Mouse (Mus musculus): Measurements from ENCODE around the gene Entpd3. TPM values are rescaled to one million over a fixed set of nuclear protein-coding genes. Genes with fewer than 3 reads are reported as not detected.

The Entpd3 gene
- polyA plus RNA-seq, 1 experiment: 0.64 TPM

DNA sequence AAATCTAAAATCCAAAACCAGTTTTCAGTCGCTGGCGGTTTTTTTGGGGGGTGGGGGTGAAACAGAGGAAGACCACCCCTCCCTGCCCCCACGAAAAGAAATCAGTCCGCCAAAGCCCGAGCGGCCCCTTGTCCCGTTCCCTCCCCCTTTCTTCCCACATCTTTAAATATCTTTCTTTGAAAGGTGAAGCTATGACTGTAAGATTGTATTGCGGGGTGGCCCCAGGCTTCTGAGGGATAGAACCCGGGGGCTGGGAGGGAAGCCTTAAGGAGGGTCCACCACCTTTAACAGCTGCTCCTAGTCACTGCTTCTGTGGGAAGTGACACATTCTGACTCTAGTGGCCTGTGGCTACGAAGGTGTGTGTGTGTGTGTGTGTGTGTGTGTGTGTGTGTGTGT lies 63.9 kb downstream of the Entpd3 start:
- Histone ChIP-seq H3K36me3 (ENCODE audit: control insufficient read depth, insufficient read depth, low read length) (no peaks in the 10 kb centered on the region), H3K27me3 (replicated peaks; ENCODE audit: control insufficient read depth, insufficient read depth, low read length) (no peaks in the 10 kb centered on the region), H3K4me3 (ENCODE audit: insufficient read depth, low read depth, low read length) (no peak overlapping the region), H3K27ac (ENCODE audit: insufficient read depth, low read depth, low read length) (no peak overlapping the region), H3K4me1 (ENCODE audit: control insufficient read depth, insufficient read depth, low read length) (peaks cover 6% of the 10 kb centered on the region; the same call in 1 of the 2 replicates)
- DNase-seq: no peak
- no peak for TF ChIP-seq POLR2A (IDR thresholded peaks at IDR 0.05; ENCODE audit: low read depth, low read length)
- no peak for TF ChIP-seq CTCF (conservative IDR thresholded peaks at IDR 0.05; ENCODE audit: insufficient read depth, insufficient read length, low read depth, low read length)
- 71% methylated on average over 10 of the region's 10 CpGs for WGBS

- TF ChIP-seq POLR2A (IDR thresholded peaks at IDR 0.05; ENCODE audit: low read depth, low read length): no peak
- whole genome bisulfite sequencing: 79% methylated on average over 12 of the region's 12 CpGs
- no peak for DNase-seq
Observed at GRCm38 (mm10) chr9:120603956-120604355, 64.3 kb downstream of the Entpd3 start.

DNA sequence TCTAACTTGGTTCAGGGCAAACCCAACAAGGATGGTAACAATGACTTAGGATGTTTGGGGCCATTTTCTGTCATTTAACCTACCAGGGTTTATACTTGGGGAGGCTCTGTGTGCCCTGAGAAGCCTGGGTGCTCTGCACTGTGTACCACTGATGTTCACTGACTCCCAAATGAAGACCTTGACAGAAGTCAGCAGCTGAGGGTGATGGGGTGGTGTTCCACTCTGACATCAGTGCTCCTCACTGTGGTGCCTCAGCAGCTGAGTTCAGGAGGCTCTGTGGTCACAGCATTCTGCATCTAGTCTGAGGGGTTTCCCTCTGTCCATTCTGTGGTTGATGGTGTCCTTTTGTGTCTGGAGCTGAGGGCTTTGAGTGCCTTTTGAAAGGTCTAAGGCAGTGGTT lies 71.4 kb downstream of the Entpd3 start:
- Histone ChIP-seq H3K27ac (ENCODE audit: insufficient read depth, low read depth, low read length) (no peak overlapping the region), H3K4me3 (ENCODE audit: insufficient read depth, low read depth, low read length) (no peak overlapping the region), H3K36me3 (ENCODE audit: control insufficient read depth, insufficient read depth, low read length) (no peaks in the 10 kb centered on the region), H3K27me3 (replicated peaks; ENCODE audit: control insufficient read depth, insufficient read depth, low read length) (no peaks in the 10 kb centered on the region), H3K4me1 (ENCODE audit: control insufficient read depth, insufficient read depth, low read length) (no peaks in the 10 kb centered on the region)
- no peak for DNase-seq
- TF ChIP-seq CTCF (conservative IDR thresholded peaks at IDR 0.05; ENCODE audit: insufficient read depth, insufficient read length, low read depth, low read length) (no peak), POLR2A (IDR thresholded peaks at IDR 0.05; ENCODE audit: low read depth, low read length) (no peak)

More at GRCm38 (mm10) chr9:120603956-120604355, 64.3 kb downstream of the Entpd3 start:
- Histone ChIP-seq H3K36me3 (ENCODE audit: control insufficient read depth, insufficient read depth, low read length) (no peaks in the 10 kb centered on the region), H3K4me1 (ENCODE audit: control insufficient read depth, insufficient read depth, low read length) (peaks cover 6% of the 10 kb centered on the region; the same call in 1 of the 2 replicates), H3K27me3 (replicated peaks; ENCODE audit: control insufficient read depth, insufficient read depth, low read length) (no peaks in the 10 kb centered on the region), H3K4me3 (ENCODE audit: insufficient read depth, low read depth, low read length) (no peak overlapping the region), H3K27ac (ENCODE audit: insufficient read depth, low read depth, low read length) (no peak overlapping the region)

DNA sequence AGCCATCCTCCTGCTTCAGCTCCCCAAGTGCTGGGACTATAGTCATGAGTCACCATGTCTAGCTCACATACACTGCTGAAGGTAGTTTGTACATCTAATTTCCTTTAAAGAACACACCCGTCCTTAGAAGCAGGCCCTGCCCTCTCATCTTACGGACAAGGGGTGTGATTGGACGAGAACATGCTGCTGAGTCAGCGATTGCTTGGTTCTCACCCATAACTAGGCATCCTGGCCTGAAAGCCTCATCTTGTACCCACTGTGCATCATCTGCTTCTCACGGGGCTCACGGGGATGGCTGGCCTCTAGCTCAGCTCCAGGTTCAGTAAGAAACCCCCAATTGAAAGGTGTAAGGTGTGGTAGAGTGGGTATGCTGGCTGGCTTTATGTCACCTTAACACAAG lies 74.4 kb downstream of the Entpd3 start:
- 91% methylated on average over 6 of the region's 6 CpGs for WGBS
- Histone ChIP-seq H3K4me1 (ENCODE audit: control insufficient read depth, insufficient read depth, low read length) (no peaks in the 10 kb centered on the region), H3K4me3 (ENCODE audit: insufficient read depth, low read depth, low read length) (no peak overlapping the region), H3K36me3 (ENCODE audit: control insufficient read depth, insufficient read depth, low read length) (no peaks in the 10 kb centered on the region), H3K27me3 (replicated peaks; ENCODE audit: control insufficient read depth, insufficient read depth, low read length) (no peaks in the 10 kb centered on the region), H3K27ac (ENCODE audit: insufficient read depth, low read depth, low read length) (no peak overlapping the region)
- TF ChIP-seq POLR2A (IDR thresholded peaks at IDR 0.05; ENCODE audit: low read depth, low read length) (no peak), CTCF (conservative IDR thresholded peaks at IDR 0.05; ENCODE audit: insufficient read depth, insufficient read length, low read depth, low read length) (no peak)
- no peak for DNase-seq

Other genes with a start within 250 kb of the Entpd3 start
- 1.1 and 1.3 TPM in 2 replicates for gene Myrip, start 238.3 kb upstream of the Entpd3 start, polyA plus RNA-seq (2012; rRNA removed)
- gene Eif1b, start 47.6 kb upstream of the Entpd3 start, polyA plus RNA-seq (2012; rRNA removed): 40.7 and 41.0 TPM in 2 replicates
- gene Rpl14, start 31.6 kb downstream of the Entpd3 start, polyA plus RNA-seq (2012; rRNA removed): 389 and 411 TPM in 2 replicates

Measured in kidney, adult 2 months (tissue).